Mouse (Mus musculus) bone marrow macrophage, adult 2 months (primary cell): ENCODE data around the gene Tnip1.

ENCODE experiments used
- CTCF ChIP-seq: IDR thresholded peaks from 2 replicates; pipeline ENCODE4 v1.5.1; 2012; ENCODE audit warnings: low read depth, mild to moderate bottlenecking, low read length, moderate library complexity
- POLR2A ChIP-seq: IDR thresholded peaks from 2 replicates; pipeline ENCODE4 v1.6.1; 2012; ENCODE audit warnings: mild to moderate bottlenecking, low read depth, low read length, borderline replicate concordance

- TF ChIP-seq POLR2A, result no peak
- no peak for TF ChIP-seq CTCF
These were observed 18.0 kb downstream of the Tnip1 start for GRCm38 (mm10) chr11:54944702-54945101.
